Comparison of ENCODE assay signal across 8 mouse cellular contexts in genomic region chr17:87314530-87314946, GRCm38 (mm10). TPM values are rescaled to one million over a fixed set of nuclear protein-coding genes. Genes with fewer than 3 reads are reported as not detected.
DNase-seq lines count a peak whose midpoint lies in the region; ATAC-seq and TF ChIP-seq lines count a peak whose summit lies in the region.

No protein-coding gene starts in this region.

- ATAC-seq in forebrain, embryonic 12.5 days (ENCODE audit: low FRiP score): peak; percentile 52; the same call in 1 of the 2 replicates
- ATAC-seq in intestine, embryonic 14.5 days (replicated peaks; ENCODE audit: low FRiP score, low TSS enrichment, low read depth): peak; percentile 20
- ATAC-seq in liver, postnatal 0 days: peak; percentile 44
- peak; percentile 44; the same call in 1 of the 2 replicates for ATAC-seq in neural tube, embryonic 14.5 days (ENCODE audit: low read depth)

- peak; percentile 49 for DNase-seq in adrenal gland, adult 2 months
- DNase-seq in adrenal gland, postnatal 4 days (ENCODE audit: low spot score in 2 of 2): no peak
- DNase-seq in adrenal gland, postnatal 10 days: peak; percentile 42
- DNase-seq in intestine, embryonic 14.5 days (ENCODE audit: low spot score): no peak
- peak; percentile 68 for DNase-seq in liver, postnatal 0 days
- no peak for DNase-seq in adipocyte (ENCODE audit: low spot score)

- H3K9me3 ChIP-seq in forebrain, embryonic 12.5 days: no peaks in the 10 kb centered on the region
- H3K9me3 ChIP-seq in intestine, embryonic 14.5 days (ENCODE audit: control insufficient read depth, low read length): no peaks in the 10 kb centered on the region
- no peaks in the 10 kb centered on the region for H3K9me3 ChIP-seq in liver, postnatal 0 days (ENCODE audit: low read length)
- H3K9me3 ChIP-seq in neural tube, embryonic 14.5 days (ENCODE audit: control insufficient read depth, low read length): no peaks in the 10 kb centered on the region

- TF ChIP-seq EP300 in liver, postnatal 0 days (IDR thresholded peaks at IDR 0.05; ENCODE audit: low read depth): no peak

- H3K9ac ChIP-seq in forebrain, embryonic 12.5 days: no peak overlapping the region
- H3K9ac ChIP-seq in intestine, embryonic 14.5 days (ENCODE audit: low read length): no peak overlapping the region
- no peak overlapping the region for H3K9ac ChIP-seq in liver, postnatal 0 days (replicated peaks)
- no peak overlapping the region for H3K9ac ChIP-seq in neural tube, embryonic 14.5 days (replicated peaks; ENCODE audit: low read depth, low read length)

- WGBS in forebrain, embryonic 12.5 days: 55% methylated on average over 5 of the region's 5 CpGs
- 68% methylated on average over 5 of the region's 5 CpGs for WGBS in intestine, embryonic 14.5 days
- 58% methylated on average over 5 of the region's 5 CpGs for WGBS in liver, postnatal 0 days (ENCODE audit: insufficient replicate concordance)
- WGBS in neural tube, embryonic 14.5 days: 64% methylated on average over 5 of the region's 5 CpGs

- H3K27ac ChIP-seq in forebrain, embryonic 12.5 days: no peak overlapping the region
- H3K27ac ChIP-seq in intestine, embryonic 14.5 days (ENCODE audit: low read depth): no peak overlapping the region
- H3K27ac ChIP-seq in liver, postnatal 0 days (ENCODE audit: low read depth): peak overlapping the region; percentile 70; the same call in 1 of the 2 replicates
- no peak overlapping the region for H3K27ac ChIP-seq in neural tube, embryonic 14.5 days (ENCODE audit: low read depth, low read length)

- no peak overlapping the region for H3K4me3 ChIP-seq in forebrain, embryonic 12.5 days (replicated peaks)
- no peak overlapping the region for H3K4me3 ChIP-seq in intestine, embryonic 14.5 days (ENCODE audit: low read depth, low read length)
- H3K4me3 ChIP-seq in liver, postnatal 0 days (ENCODE audit: low read depth, low read length): no peak overlapping the region
- no peak overlapping the region for H3K4me3 ChIP-seq in neural tube, embryonic 14.5 days (ENCODE audit: low read depth, low read length)

- H3K4me2 ChIP-seq in forebrain, embryonic 12.5 days: 0 out of 2 replicates have a peak overlapping the region, but pooled peaks have one; percentile 24
- no peak overlapping the region for H3K4me2 ChIP-seq in intestine, embryonic 14.5 days (ENCODE audit: low read length)
- H3K4me2 ChIP-seq in liver, postnatal 0 days (ENCODE audit: low read depth, low read length): no peak overlapping the region
- no peak overlapping the region for H3K4me2 ChIP-seq in neural tube, embryonic 14.5 days (ENCODE audit: low read depth, low read length)

- no peak for TF ChIP-seq CTCF in liver, postnatal 0 days (IDR thresholded peaks at IDR 0.05; ENCODE audit: low read depth)

- no peaks in the 10 kb centered on the region for H3K36me3 ChIP-seq in forebrain, embryonic 12.5 days (replicated peaks)
- H3K36me3 ChIP-seq in intestine, embryonic 14.5 days (ENCODE audit: control insufficient read depth, insufficient read depth, low read length): no peaks in the 10 kb centered on the region
- peaks cover 15% of the 10 kb centered on the region for H3K36me3 ChIP-seq in liver, postnatal 0 days (replicated peaks; ENCODE audit: insufficient read depth, low read length)
- H3K36me3 ChIP-seq in neural tube, embryonic 14.5 days (ENCODE audit: control insufficient read depth, insufficient read depth, low read length): no peaks in the 10 kb centered on the region

- H3K4me1 ChIP-seq in forebrain, embryonic 12.5 days: peaks cover 12% of the 10 kb centered on the region
- H3K4me1 ChIP-seq in intestine, embryonic 14.5 days (replicated peaks; ENCODE audit: control insufficient read depth, insufficient read depth, low read length): no peaks in the 10 kb centered on the region
- H3K4me1 ChIP-seq in liver, postnatal 0 days (ENCODE audit: insufficient read depth): peaks cover 19% of the 10 kb centered on the region
- no peaks in the 10 kb centered on the region for H3K4me1 ChIP-seq in neural tube, embryonic 14.5 days (ENCODE audit: control insufficient read depth, insufficient read depth, low read length)

- H3K27me3 ChIP-seq in forebrain, embryonic 12.5 days: no peaks in the 10 kb centered on the region
- H3K27me3 ChIP-seq in intestine, embryonic 14.5 days (replicated peaks; ENCODE audit: control insufficient read depth, insufficient read depth, low read length): no peaks in the 10 kb centered on the region
- H3K27me3 ChIP-seq in liver, postnatal 0 days (ENCODE audit: insufficient read depth, low read length): no peaks in the 10 kb centered on the region
- no peaks in the 10 kb centered on the region for H3K27me3 ChIP-seq in neural tube, embryonic 14.5 days (ENCODE audit: control insufficient read depth, insufficient read depth, low read length)

RNA-seq across cellular contexts. Expression of gene Ttc7, which starts 31.9 kb away (rescaled TPM):
- 10 to 100 TPM; 12.0 to 15.1 TPM for total RNA-seq in adrenal gland, adult 2 months (2021)
- 30.6 and 34.0 TPM in 2 replicates for polyA plus RNA-seq in adrenal gland, adult 2 months (2012; rRNA removed)
- 10 to 100 TPM; 13.0 to 15.9 TPM for total RNA-seq in adrenal gland, postnatal 4 days (2021)
- 10 to 100 TPM; 11.7 to 13.7 TPM for total RNA-seq in adrenal gland, postnatal 10 days (2021)
- polyA plus RNA-seq in forebrain, embryonic 12.5 days (2016; fragmentation: Nextera tagmentation; extraction: Ambion mirVana): 3.5 and 3.8 TPM in 2 replicates
- 11.2 and 11.9 TPM in 2 replicates for polyA plus RNA-seq in intestine, embryonic 14.5 days (2014; fragmentation: Nextera tagmentation; extraction: Ambion mirVana)
- 10.1 and 12.1 TPM in 2 replicates for polyA plus RNA-seq in liver, postnatal 0 days (2015; fragmentation: Nextera tagmentation; extraction: Ambion mirVana)
- polyA plus RNA-seq in neural tube, embryonic 14.5 days (2014; fragmentation: Nextera tagmentation; extraction: Ambion mirVana): 6.7 and 7.2 TPM in 2 replicates

RNA-seq across cellular contexts. Expression of gene Mcfd2, which starts 48.8 kb away (rescaled TPM):
- total RNA-seq in adrenal gland, adult 2 months (2021): 100 to 1,000 TPM; 232 to 255 TPM
- polyA plus RNA-seq in adrenal gland, adult 2 months (2012; rRNA removed): 178 and 211 TPM in 2 replicates
- 100 to 1,000 TPM; 159 to 176 TPM for total RNA-seq in adrenal gland, postnatal 4 days (2021)
- total RNA-seq in adrenal gland, postnatal 10 days (2021): 100 to 1,000 TPM; 124 to 155 TPM
- 50.9 and 53.3 TPM in 2 replicates for polyA plus RNA-seq in forebrain, embryonic 12.5 days (2016; fragmentation: Nextera tagmentation; extraction: Ambion mirVana)
- polyA plus RNA-seq in intestine, embryonic 14.5 days (2014; fragmentation: Nextera tagmentation; extraction: Ambion mirVana): 87.9 and 93.9 TPM in 2 replicates
- polyA plus RNA-seq in liver, postnatal 0 days (2015; fragmentation: Nextera tagmentation; extraction: Ambion mirVana): 139 and 148 TPM in 2 replicates
- polyA plus RNA-seq in neural tube, embryonic 14.5 days (2014; fragmentation: Nextera tagmentation; extraction: Ambion mirVana): 38.3 and 45.2 TPM in 2 replicates

Comparison
In these comparisons a context has a peak if more than half of its experiments do, and no peak if none do; other contexts are left out.
1. DNase-seq: peak in adrenal gland, adult 2 months (single experiment), adrenal gland, postnatal 10 days (single experiment) and liver, postnatal 0 days (single experiment); none in adrenal gland, postnatal 4 days (0 of 2), intestine, embryonic 14.5 days (single experiment) and adipocyte (single experiment).
2. Peak in every context shown above with its lines, with median percentiles within 50 percentile points of each other: ATAC-seq.